Mouse (Mus musculus) myocyte (in vitro differentiated cells): ENCODE measurements around the gene Mettl13.

Source experiments
- MYOD1 ChIP-seq, 3 experiments: IDR thresholded peaks; one replicate each; pipeline ENCODE4 v1.6.1; 2011; ENCODE audit warnings: control low read depth in 2 of 3, low read depth in 2 of 3, mild to moderate bottlenecking in 2 of 3, moderate library complexity in 1 of 3; ENCODE audit not compliant: insufficient read length in 2 of 3, control insufficient read depth in 1 of 3
- MYOG ChIP-seq, 3 experiments: IDR thresholded peaks; one replicate each; pipeline ENCODE4 v1.6.1; 2011; ENCODE audit warnings: control low read depth in 2 of 3, low read depth in 2 of 3, mild to moderate bottlenecking in 2 of 3; ENCODE audit not compliant: insufficient read length in 2 of 3, control insufficient read depth in 1 of 3, insufficient read depth in 1 of 3
- POLR2A ChIP-seq: IDR thresholded peaks from one replicate; pipeline ENCODE4 v1.6.1; 2011; ENCODE audit warnings: low read depth, mild to moderate bottlenecking, control low read depth, moderate library complexity; ENCODE audit not compliant: insufficient read length
- TCF12 ChIP-seq: IDR thresholded peaks from one replicate; pipeline ENCODE4 v1.6.1; 2011; ENCODE audit warnings: mild to moderate bottlenecking, control low read depth; ENCODE audit not compliant: poor library complexity, insufficient read depth, severe bottlenecking
- TCF3 ChIP-seq: IDR thresholded peaks from one replicate; pipeline ENCODE4 v1.6.1; 2011; ENCODE audit warnings: low read depth, control low read depth; ENCODE audit not compliant: insufficient read length
- USF1 ChIP-seq: IDR thresholded peaks from one replicate; pipeline ENCODE4 v1.6.1; 2011; ENCODE audit warnings: low read depth, mild to moderate bottlenecking, control low read depth, moderate library complexity

- TF ChIP-seq TCF12: no peak
- TF ChIP-seq MYOG (IDR thresholded peaks at IDR 0.05; ENCODE audit: control insufficient read depth in 1 of 3, insufficient read depth in 1 of 3, insufficient read length in 2 of 3, low read depth in 2 of 3): no peak
- no peak for TF ChIP-seq POLR2A
- TF ChIP-seq MYOD1 (IDR thresholded peaks at IDR 0.05; ENCODE audit: control insufficient read depth in 1 of 3, insufficient read length in 2 of 3, low read depth in 2 of 3): no peak
- no peak for TF ChIP-seq USF1
- TF ChIP-seq TCF3: no peak
These were observed 744 bp downstream of the Mettl13 start for GRCm38 (mm10) chr1:162547607-162548006.
